Mouse (Mus musculus): Measurements from ENCODE around the gene Olfr948.

The Olfr948 gene

GRCm38 (mm10) chr9:39325945-39326344, at the start of gene Olfr948:
Gene Olfr948 (minus strand): TSS chr9:39326045.
- DNase-seq (ENCODE audit: low spot score): no peak

DNA sequence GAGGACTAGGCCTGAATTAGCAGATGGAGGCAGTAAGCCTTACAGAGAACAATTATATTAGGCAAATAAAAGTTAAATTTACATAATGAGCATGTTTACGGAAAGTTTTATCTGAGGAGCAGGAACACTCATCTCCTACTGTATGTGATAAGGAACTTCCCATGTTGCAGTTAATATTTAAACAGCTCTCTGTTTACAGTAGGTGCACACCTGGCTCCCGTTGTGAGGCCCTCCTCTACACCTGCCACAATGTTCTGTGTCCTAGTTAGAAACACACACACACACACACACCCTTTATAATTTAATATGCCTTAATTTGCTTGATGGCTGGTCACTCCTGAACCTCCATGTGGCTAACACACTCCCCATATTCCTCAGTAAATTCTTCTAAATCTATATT, 38.7 kb downstream of the Olfr948 start:
- DNase-seq (ENCODE audit: low spot score): no peak

GRCm38 (mm10) chr9:39276718-39277117, 49.1 kb downstream of the Olfr948 start, which contains the start of gene Olfr945:
Gene Olfr945 (minus strand): TSS chr9:39276818.
- no peak for DNase-seq (ENCODE audit: low spot score)

Measured in ovary, adult 18-20 months (tissue).